Mouse (Mus musculus) heart, embryonic 16.5 days (tissue): ENCODE data around the gene Nvl. TPM values are rescaled to one million over a fixed set of nuclear protein-coding genes. Genes with fewer than 3 reads are reported as not detected.

Experiments
- ATAC-seq: fragments of 200-750 bp; cut with Nextera tagmentation; replicated peaks from 2 replicates; pipeline ENCODE4 v1.8.0; 2017; ENCODE audit warnings: moderate number of reproducible peaks; ENCODE audit not compliant: insufficient read depth, low FRiP score; ENCODE audit errors: extremely low read depth
- H3K27ac ChIP-seq: fragments of 300-500 bp; sonication (generic); 2 replicates; pipeline ENCODE4 v1.5.1; 2014; ENCODE audit warnings: mild to moderate bottlenecking, low read length, control low read depth, moderate library complexity
- H3K27me3 ChIP-seq: fragments of 300-500 bp; sonication (generic); 2 replicates; pipeline ENCODE4 v1.6.1; 2014; ENCODE audit warnings: low read length, mixed read lengths; ENCODE audit not compliant: control insufficient read depth, insufficient read depth
- H3K36me3 ChIP-seq: fragments of 300-500 bp; sonication (generic); 2 replicates; pipeline ENCODE4 v1.6.1; 2014; ENCODE audit not compliant: control insufficient read depth, insufficient read depth
- H3K4me1 ChIP-seq: fragments of 300-500 bp; sonication (generic); 2 replicates; pipeline ENCODE4 v1.6.1; 2014; ENCODE audit warnings: low read length, mixed read lengths; ENCODE audit not compliant: control insufficient read depth, insufficient read depth
- H3K4me2 ChIP-seq: fragments of 300-500 bp; sonication (generic); 2 replicates; pipeline ENCODE4 v1.6.1; 2014; ENCODE audit warnings: low read depth, mild to moderate bottlenecking, control low read depth, low read length
- H3K4me3 ChIP-seq: fragments of 300-500 bp; sonication (generic); 2 replicates; pipeline ENCODE4 v1.5.1; 2014; ENCODE audit warnings: mild to moderate bottlenecking, control low read depth, low read length
- H3K9ac ChIP-seq: fragments of 300-500 bp; sonication (generic); 2 replicates; pipeline ENCODE4 v1.6.1; 2014; ENCODE audit warnings: low read length, control low read depth
- H3K9me3 ChIP-seq: fragments of 300-500 bp; sonication (generic); replicated peaks from 2 replicates; pipeline ENCODE4 v1.6.1; 2016; ENCODE audit warnings: low read length; ENCODE audit not compliant: control insufficient read depth
- WGBS: fragments of 180-500 bp; shearing (Covaris S2); extraction: QIAGEN DNeasy Blood & Tissue Kit; methylation state at CpG from one replicate; pipeline ENCODE4 v1.1.7; 2014; 5-methylcytosine and 5-hydroxymethylcytosine counted together
- polyA plus RNA-seq: library from polyadenylated mRNA; unstranded; fragments of >200 nt; fragmentation: Nextera tagmentation; extraction: Ambion mirVana; gene quantifications from 2 replicates; pipeline ENCODE4 v1.2.1, GENCODE M21; 2015

Gene Nvl
- polyA plus RNA-seq = 15.5 and 16.4 TPM in 2 replicates

- Histone ChIP-seq H3K9ac (peak within 1 kb of the TSS; percentile 86), H3K4me2 (peak within 1 kb of the TSS; percentile 86), H3K27me3 (no peaks in the 10 kb centered on the region), H3K4me3 (peak within 1 kb of the TSS; percentile 91), H3K9me3 (no peaks in the 10 kb centered on the region), H3K36me3 (peaks cover 7% of the 10 kb centered on the region; the same call in 1 of the 2 replicates), H3K27ac (peak within 1 kb of the TSS; percentile 92), H3K4me1 (peaks cover 6% of the 10 kb centered on the region)
- WGBS = under 1% methylated on average over 52 of the region's 52 CpGs
- peak; percentile 99 for ATAC-seq
These were observed at the start of gene Nvl, which contains the start of gene Cnih4 for GRCm38 (mm10) chr1:181143950-181144836. Nvl (minus strand) TSS chr1:181144204. Cnih4 (plus strand) TSS chr1:181144693.

- H3K4me1 ChIP-seq = no peaks in the 10 kb centered on the region
- H3K4me2 ChIP-seq = no peak overlapping the region
- no peaks in the 10 kb centered on the region for H3K9me3 ChIP-seq
- ATAC-seq = no peak
- no peak overlapping the region for H3K4me3 ChIP-seq
- H3K27me3 ChIP-seq = no peaks in the 10 kb centered on the region
- WGBS = 81% methylated on average over 4 of the region's 4 CpGs
- no peak overlapping the region for H3K9ac ChIP-seq
- no peak overlapping the region for H3K27ac ChIP-seq
- peaks cover 60% of the 10 kb centered on the region for H3K36me3 ChIP-seq
These were observed 44.9 kb upstream of the Nvl start for GRCm38 (mm10) chr1:181188925-181189324.

- H3K36me3 ChIP-seq = peaks cover 18% of the 10 kb centered on the region
- WGBS = 77% methylated on average over 8 of the region's 8 CpGs
These were observed 26.2 kb upstream of the Nvl start for GRCm38 (mm10) chr1:181170210-181170609.

GRCm38 (mm10) chr1:181168377-181168776, 24.4 kb upstream of the Nvl start:
- Histone ChIP-seq H3K4me1 (no peaks in the 10 kb centered on the region), H3K4me2 (no peak overlapping the region), H3K4me3 (no peak overlapping the region), H3K9ac (no peak overlapping the region), H3K36me3 (peaks cover 25% of the 10 kb centered on the region), H3K27ac (no peak overlapping the region), H3K27me3 (no peaks in the 10 kb centered on the region), H3K9me3 (no peaks in the 10 kb centered on the region)
- WGBS = 56% methylated on average over 3 of the region's 3 CpGs
- ATAC-seq = no peak

More at GRCm38 (mm10) chr1:181170210-181170609, 26.2 kb upstream of the Nvl start:
- Histone ChIP-seq H3K4me1 (no peaks in the 10 kb centered on the region), H3K27ac (no peak overlapping the region; the same call in 1 of the 2 replicates), H3K9ac (no peak overlapping the region), H3K4me3 (no peak overlapping the region), H3K9me3 (no peaks in the 10 kb centered on the region), H3K27me3 (no peaks in the 10 kb centered on the region), H3K4me2 (no peak overlapping the region)
- ATAC-seq = no peak

- no peaks in the 10 kb centered on the region for H3K27me3 ChIP-seq
- H3K9ac ChIP-seq = no peak overlapping the region
- 84% methylated on average over 2 of the region's 2 CpGs for WGBS
- H3K9me3 ChIP-seq = no peaks in the 10 kb centered on the region
- no peak overlapping the region for H3K4me3 ChIP-seq
- ATAC-seq = no peak
- H3K27ac ChIP-seq = no peak overlapping the region
- H3K36me3 ChIP-seq = peaks cover 28% of the 10 kb centered on the region
- H3K4me1 ChIP-seq = no peaks in the 10 kb centered on the region
- no peak overlapping the region for H3K4me2 ChIP-seq
These were observed 23.8 kb upstream of the Nvl start for GRCm38 (mm10) chr1:181167816-181168215.

GRCm38 (mm10) chr1:181151541-181151940, 7.5 kb upstream of the Nvl start:
- H3K9ac ChIP-seq = peak overlapping the region; percentile 93
- peak overlapping the region; percentile 83 for H3K27ac ChIP-seq
- H3K4me3 ChIP-seq = peak overlapping the region; percentile 73
- peaks cover 11% of the 10 kb centered on the region for H3K36me3 ChIP-seq
- WGBS = 31% methylated on average over 5 of the region's 5 CpGs
- no peaks in the 10 kb centered on the region for H3K9me3 ChIP-seq
- H3K4me1 ChIP-seq = peaks cover 12% of the 10 kb centered on the region
- ATAC-seq = no peak
- peak overlapping the region; percentile 66 for H3K4me2 ChIP-seq
- H3K27me3 ChIP-seq = no peaks in the 10 kb centered on the region

GRCm38 (mm10) chr1:181150827-181151534, 7.0 kb upstream of the Nvl start:
- Histone ChIP-seq H3K4me2 (peak overlapping the region; percentile 66), H3K4me3 (peak overlapping the region; percentile 73), H3K9me3 (no peaks in the 10 kb centered on the region), H3K27me3 (no peaks in the 10 kb centered on the region), H3K36me3 (peaks cover 10% of the 10 kb centered on the region), H3K27ac (peak overlapping the region; percentile 83), H3K9ac (peak overlapping the region; percentile 93), H3K4me1 (peaks cover 12% of the 10 kb centered on the region)
- ATAC-seq = peak; percentile 92
- WGBS = under 1% methylated on average over 59 of the region's 59 CpGs

GRCm38 (mm10) chr1:181150431-181150826, 6.4 kb upstream of the Nvl start:
- ATAC-seq = no peak
- Histone ChIP-seq H3K27me3 (no peaks in the 10 kb centered on the region), H3K4me3 (no peak overlapping the region), H3K27ac (no peak overlapping the region), H3K4me2 (no peak overlapping the region), H3K36me3 (peaks cover 5% of the 10 kb centered on the region), H3K9me3 (no peaks in the 10 kb centered on the region), H3K4me1 (peaks cover 13% of the 10 kb centered on the region), H3K9ac (no peak overlapping the region)
- WGBS = 67% methylated on average over 3 of the region's 3 CpGs
